Mouse (Mus musculus): ENCODE data around the gene Vcp. TPM values are rescaled to one million over a fixed set of nuclear protein-coding genes. Genes with fewer than 3 reads are reported as not detected.

The Vcp gene
- polyA plus RNA-seq, 1 experiment from 2014 or later = 205 TPM

DNA sequence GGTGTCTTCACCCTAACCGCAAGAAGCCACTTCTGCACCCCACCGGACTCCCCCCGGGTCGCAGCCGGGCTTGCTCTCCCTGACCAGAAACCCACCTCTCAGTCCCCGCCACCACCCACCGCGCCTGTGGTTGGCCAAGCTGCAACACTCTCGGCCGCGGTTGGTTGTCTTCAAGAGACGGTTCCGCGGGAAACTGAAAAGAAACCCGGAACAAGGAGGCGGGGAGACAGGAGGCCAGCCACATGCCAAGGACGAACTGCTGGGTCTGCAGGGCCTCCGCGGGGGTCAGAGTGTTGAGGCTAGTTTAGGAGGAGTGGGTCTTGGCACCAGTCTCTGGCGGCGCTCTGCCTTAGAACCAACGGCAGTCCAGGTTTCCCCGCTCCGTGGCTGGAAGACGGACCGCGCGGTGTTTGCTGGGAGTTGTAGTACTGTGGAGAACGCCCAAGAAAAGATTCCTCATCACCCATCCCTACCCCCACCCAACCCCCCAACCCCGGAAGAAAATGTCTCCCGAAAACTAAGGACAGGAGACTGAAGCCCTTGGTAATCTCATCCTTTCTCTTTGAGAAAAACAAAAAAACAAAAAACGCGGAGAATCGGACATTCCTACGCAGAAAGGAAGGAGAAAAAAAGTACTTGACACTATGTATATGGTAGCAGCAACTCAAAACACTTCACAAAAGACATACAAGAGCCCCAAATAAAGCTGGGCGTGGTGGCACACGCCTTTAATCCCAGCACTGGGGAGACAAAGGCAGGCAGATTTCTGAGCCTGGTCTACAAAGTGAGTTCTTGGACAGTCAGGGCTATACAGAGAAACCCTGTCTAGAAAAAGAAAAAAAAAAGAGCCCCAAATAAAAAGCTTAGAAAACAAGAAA lies 10.1 kb upstream of the Vcp start, which contains the start of gene Fancg:
Fancg (minus strand) TSS at position 346 of the 878 bp plus-strand sequence.
- Histone ChIP-seq H3K27me3 (replicated peaks; ENCODE audit: control insufficient read depth, insufficient read depth, low read length) (no peaks in the 10 kb centered on the region), H3K36me3 (ENCODE audit: control insufficient read depth, insufficient read depth) (peaks cover 7% of the 10 kb centered on the region; the same call in 1 of the 2 replicates), H3K27ac (ENCODE audit: low read depth, low read length) (no peak within 1 kb of the TSS), H3K9me3 (ENCODE audit: control insufficient read depth) (no peaks in the 10 kb centered on the region), H3K4me1 (replicated peaks; ENCODE audit: control insufficient read depth, insufficient read depth, low read length) (peaks cover 4% of the 10 kb centered on the region; the same call in 1 of the 2 replicates), H3K9ac (ENCODE audit: low read depth, low read length) (peak within 1 kb of the TSS; percentile 58), H3K4me3 (ENCODE audit: low read depth, low read length) (peak within 1 kb of the TSS; percentile 73), H3K4me2 (replicated peaks; ENCODE audit: low read depth) (peak within 1 kb of the TSS; percentile 85)
- TF ChIP-seq CTCF (IDR thresholded peaks at IDR 0.05; ENCODE audit: low read depth) = no peak
- peak; percentile 80 for ATAC-seq
- WGBS = under 1% methylated on average over 37 of the region's 37 CpGs

DNA sequence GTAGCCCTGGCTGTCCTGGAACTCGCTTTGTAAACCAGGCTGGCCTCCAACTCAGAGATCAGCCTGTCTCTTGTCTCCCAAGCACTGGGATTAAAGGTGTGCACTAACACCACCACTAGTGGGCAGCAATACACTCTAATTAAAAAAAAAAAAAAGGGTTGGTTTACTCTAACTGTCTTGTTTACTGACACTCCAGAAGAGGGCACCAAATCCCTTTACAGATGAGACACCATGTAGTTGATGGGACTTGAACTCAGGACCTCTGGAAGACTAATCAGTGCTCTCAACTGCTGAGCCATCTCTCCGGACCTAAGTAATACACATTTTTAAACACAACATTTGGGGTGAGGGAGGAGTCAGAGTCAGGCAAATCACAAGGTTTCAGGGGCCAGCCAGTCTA lies 5.5 kb upstream of the Vcp start:
- Histone ChIP-seq H3K36me3 (ENCODE audit: control insufficient read depth, insufficient read depth) (peaks cover 7% of the 10 kb centered on the region; the same call in 1 of the 2 replicates), H3K4me2 (replicated peaks; ENCODE audit: low read depth) (no peak overlapping the region), H3K27me3 (replicated peaks; ENCODE audit: control insufficient read depth, insufficient read depth, low read length) (no peaks in the 10 kb centered on the region), H3K9ac (ENCODE audit: low read depth, low read length) (no peak overlapping the region), H3K27ac (ENCODE audit: low read depth, low read length) (no peak overlapping the region), H3K4me1 (replicated peaks; ENCODE audit: control insufficient read depth, insufficient read depth, low read length) (peaks cover 4% of the 10 kb centered on the region; the same call in 1 of the 2 replicates), H3K9me3 (ENCODE audit: control insufficient read depth) (no peaks in the 10 kb centered on the region), H3K4me3 (ENCODE audit: low read depth, low read length) (no peak overlapping the region)
- ATAC-seq = no peak
- 55% methylated on average over 2 of the region's 2 CpGs for WGBS
- peak; percentile 77 for TF ChIP-seq CTCF (IDR thresholded peaks at IDR 0.05; ENCODE audit: low read depth)

DNA sequence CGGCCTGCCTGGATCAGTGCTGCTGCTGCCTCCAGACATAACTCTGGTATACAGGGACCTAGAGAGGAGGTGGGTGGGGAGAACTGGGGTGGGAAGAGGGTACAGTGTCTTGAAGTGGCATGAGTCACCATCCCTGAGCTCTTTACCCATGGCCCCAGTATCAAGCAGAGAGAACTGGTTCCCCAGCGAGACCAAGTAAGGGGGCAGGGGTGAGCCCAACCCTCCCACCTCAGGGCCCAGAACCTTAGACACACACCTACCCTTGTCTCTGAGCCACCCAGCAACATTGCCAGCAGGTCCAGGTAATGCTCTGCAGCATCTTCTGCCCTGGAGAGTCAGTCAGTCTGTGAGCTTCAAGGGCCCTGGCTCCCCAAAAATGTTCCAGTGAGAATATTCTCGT lies 4.6 kb upstream of the Vcp start:
- WGBS = 94% methylated on average over 3 of the region's 3 CpGs

DNA sequence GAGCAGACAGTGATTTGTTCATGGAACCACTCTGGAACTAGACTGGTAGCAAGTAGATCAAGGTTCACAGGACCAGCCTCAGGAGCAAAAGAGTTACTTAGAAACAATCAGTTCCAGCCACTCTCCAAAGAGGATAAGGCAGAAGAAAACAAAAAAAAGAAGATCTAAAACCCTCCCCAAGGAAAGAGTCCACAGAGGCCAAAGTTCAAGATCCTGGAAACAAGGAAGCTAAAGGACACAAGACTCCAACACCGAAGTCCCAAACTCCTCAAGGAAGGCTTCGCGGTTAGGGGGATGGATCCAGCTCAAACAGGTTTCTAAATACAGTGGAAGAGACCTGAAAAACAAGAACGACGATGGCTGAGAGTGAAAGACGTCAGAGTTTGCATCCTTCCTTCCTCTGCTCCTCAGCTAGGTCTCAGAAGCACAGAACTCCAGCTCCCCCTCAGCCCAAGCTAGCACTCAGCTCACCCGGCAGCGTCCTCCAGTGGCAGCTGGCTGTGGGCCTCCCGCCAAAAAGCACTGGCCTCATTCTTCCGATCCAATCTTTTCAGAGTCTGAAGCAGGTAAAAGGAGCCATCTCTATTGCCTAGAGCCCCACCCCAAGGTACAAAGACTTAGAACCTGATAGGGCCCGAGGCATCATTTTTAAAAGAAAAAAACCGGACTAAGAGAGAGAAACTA lies 2.6 kb upstream of the Vcp start:
- Histone ChIP-seq H3K27me3 (replicated peaks; ENCODE audit: control insufficient read depth, insufficient read depth, low read length) (no peaks in the 10 kb centered on the region), H3K4me1 (replicated peaks; ENCODE audit: control insufficient read depth, insufficient read depth, low read length) (peaks cover 6% of the 10 kb centered on the region; the same call in 1 of the 2 replicates), H3K4me3 (ENCODE audit: low read depth, low read length) (no peak overlapping the region), H3K4me2 (replicated peaks; ENCODE audit: low read depth) (no peak overlapping the region), H3K36me3 (ENCODE audit: control insufficient read depth, insufficient read depth) (peaks cover 7% of the 10 kb centered on the region; the same call in 1 of the 2 replicates), H3K9me3 (ENCODE audit: control insufficient read depth) (no peaks in the 10 kb centered on the region), H3K9ac (ENCODE audit: low read depth, low read length) (no peak overlapping the region), H3K27ac (ENCODE audit: low read depth, low read length) (peak overlapping the region; percentile 28; the same call in 1 of the 2 replicates)
- WGBS = 65% methylated on average over 12 of the region's 12 CpGs
- TF ChIP-seq CTCF (IDR thresholded peaks at IDR 0.05; ENCODE audit: low read depth) = no peak
- ATAC-seq = no peak

More for the DNA sequence above, 4.6 kb upstream of the Vcp start:
- no peak overlapping the region for H3K9ac ChIP-seq (ENCODE audit: low read depth, low read length)
- H3K36me3 ChIP-seq (ENCODE audit: control insufficient read depth, insufficient read depth) = peaks cover 7% of the 10 kb centered on the region; the same call in 1 of the 2 replicates
- H3K27ac ChIP-seq (ENCODE audit: low read depth, low read length) = no peak overlapping the region
- no peak overlapping the region for H3K4me3 ChIP-seq (ENCODE audit: low read depth, low read length)
- no peak for ATAC-seq
- H3K4me2 ChIP-seq (replicated peaks; ENCODE audit: low read depth) = no peak overlapping the region
- H3K4me1 ChIP-seq (replicated peaks; ENCODE audit: control insufficient read depth, insufficient read depth, low read length) = peaks cover 4% of the 10 kb centered on the region; the same call in 1 of the 2 replicates
- TF ChIP-seq CTCF (IDR thresholded peaks at IDR 0.05; ENCODE audit: low read depth) = no peak
- H3K9me3 ChIP-seq (ENCODE audit: control insufficient read depth) = no peaks in the 10 kb centered on the region
- no peaks in the 10 kb centered on the region for H3K27me3 ChIP-seq (replicated peaks; ENCODE audit: control insufficient read depth, insufficient read depth, low read length)

DNA sequence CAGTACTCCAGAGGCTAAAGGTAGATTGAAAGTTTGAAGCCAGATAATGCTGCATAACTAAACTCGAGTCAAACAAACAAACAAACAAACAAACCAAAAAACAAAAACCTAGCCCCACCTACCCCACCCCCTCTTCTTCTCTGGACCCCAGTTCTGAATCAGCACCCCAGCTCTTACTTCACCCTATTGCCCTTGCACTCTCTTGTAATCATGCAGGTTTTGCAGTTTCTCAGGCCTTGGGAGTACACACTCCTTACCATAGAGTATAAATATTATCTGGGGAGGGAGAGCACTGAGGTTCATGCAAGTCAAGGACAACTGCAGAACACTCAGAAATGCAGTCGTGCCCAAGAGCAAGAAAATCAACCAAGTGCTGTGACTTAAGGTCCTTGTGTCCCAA lies 965 bp upstream of the Vcp start:
- H3K4me3 ChIP-seq (ENCODE audit: low read depth, low read length) = no peak overlapping the region
- no peaks in the 10 kb centered on the region for H3K27me3 ChIP-seq (replicated peaks; ENCODE audit: control insufficient read depth, insufficient read depth, low read length)
- no peak overlapping the region for H3K27ac ChIP-seq (ENCODE audit: low read depth, low read length)
- no peak overlapping the region for H3K9ac ChIP-seq (ENCODE audit: low read depth, low read length)
- H3K4me1 ChIP-seq (replicated peaks; ENCODE audit: control insufficient read depth, insufficient read depth, low read length) = peaks cover 8% of the 10 kb centered on the region; the same call in 1 of the 2 replicates
- no peak for TF ChIP-seq CTCF (IDR thresholded peaks at IDR 0.05; ENCODE audit: low read depth)
- H3K36me3 ChIP-seq (ENCODE audit: control insufficient read depth, insufficient read depth) = peaks cover under 1% of the 10 kb centered on the region; the same call in 1 of the 2 replicates
- H3K4me2 ChIP-seq (replicated peaks; ENCODE audit: low read depth) = no peak overlapping the region
- 85% methylated on average over 2 of the region's 2 CpGs for WGBS
- ATAC-seq = no peak
- no peaks in the 10 kb centered on the region for H3K9me3 ChIP-seq (ENCODE audit: control insufficient read depth)
